Mouse (Mus musculus) intestine, embryonic 14.5 days (tissue): ENCODE data around the gene Mptx2. TPM values are rescaled to one million over a fixed set of nuclear protein-coding genes. Genes with fewer than 3 reads are reported as not detected.
"Not testable (repeated sequence)": the region's sequence is repeated elsewhere in the genome, so short reads cannot be mapped to it uniquely, and the experiment has no call there.

Experiments
- ATAC-seq: fragments of 200-750 bp; cut with Nextera tagmentation; replicated peaks from 2 replicates; pipeline ENCODE4 v1.8.0; 2017; ENCODE audit warnings: low read depth, moderate number of reproducible peaks, moderate TSS enrichment, moderate library complexity; ENCODE audit not compliant: low FRiP score, low TSS enrichment
- DNase-seq: peaks from one replicate; pipeline ENCODE4 v3.0.0-alpha.2; 2018; ENCODE audit warnings: low spot score
- H3K27ac ChIP-seq: fragments of 300-500 bp; sonication (generic); 2 replicates; pipeline ENCODE4 v1.5.1; 2014; ENCODE audit warnings: low read depth, mild to moderate bottlenecking, control low read depth
- H3K27me3 ChIP-seq: fragments of 300-500 bp; sonication (generic); replicated peaks from 2 replicates; pipeline ENCODE4 v1.6.1; 2014; ENCODE audit warnings: low read length, control low read depth; ENCODE audit not compliant: control insufficient read depth, insufficient read depth
- H3K36me3 ChIP-seq: fragments of 300-500 bp; sonication (generic); 2 replicates; pipeline ENCODE4 v1.6.1; 2014; ENCODE audit warnings: low read length, control low read depth; ENCODE audit not compliant: control insufficient read depth, insufficient read depth
- H3K4me1 ChIP-seq: fragments of 300-500 bp; sonication (generic); replicated peaks from 2 replicates; pipeline ENCODE4 v1.6.1; 2014; ENCODE audit warnings: low read length, control low read depth, mixed read lengths; ENCODE audit not compliant: control insufficient read depth, insufficient read depth
- H3K4me2 ChIP-seq: fragments of 300-500 bp; sonication (generic); 2 replicates; pipeline ENCODE4 v1.6.1; 2014; ENCODE audit warnings: low read length
- H3K4me3 ChIP-seq: fragments of 300-500 bp; sonication (generic); 2 replicates; pipeline ENCODE4 v1.5.1; 2014; ENCODE audit warnings: low read depth, low read length, control low read depth, mixed read lengths
- H3K9ac ChIP-seq: fragments of 300-500 bp; sonication (generic); 2 replicates; pipeline ENCODE4 v1.6.1; 2014; ENCODE audit warnings: mild to moderate bottlenecking, low read length
- H3K9me3 ChIP-seq: fragments of 300-500 bp; sonication (generic); 2 replicates; pipeline ENCODE4 v1.6.1; 2016; ENCODE audit warnings: low read length, control low read depth; ENCODE audit not compliant: control insufficient read depth
- WGBS: fragments of 180-500 bp; shearing (Covaris S2); extraction: QIAGEN DNeasy Blood & Tissue Kit; methylation state at CpG from one replicate; pipeline ENCODE4 v1.1.7; 2014; 5-methylcytosine and 5-hydroxymethylcytosine counted together
- polyA plus RNA-seq: library from polyadenylated mRNA; unstranded; fragments of >200 nt; fragmentation: Nextera tagmentation; extraction: Ambion mirVana; gene quantifications from 2 replicates; pipeline ENCODE4 v1.2.1, GENCODE M21; 2014

The Mptx2 gene
- polyA plus RNA-seq, 1 experiment from 2014 or later = not detected

- Histone ChIP-seq H3K4me1 (no peaks in the 10 kb centered on the region), H3K4me3 (no peak overlapping the region), H3K27ac (no peak overlapping the region), H3K36me3 (no peaks in the 10 kb centered on the region), H3K27me3 (no peaks in the 10 kb centered on the region), H3K9me3 (no peaks in the 10 kb centered on the region), H3K4me2 (no peak overlapping the region), H3K9ac (no peak overlapping the region)
- WGBS = 70% methylated on average over 3 of the region's 3 CpGs
- ATAC-seq = no peak
- DNase-seq = no peak
Measured at GRCm38 (mm10) chr1:173315725-173316124, 38.1 kb upstream of the Mptx2 start.

- not testable (repeated sequence) for H3K36me3 ChIP-seq, ATAC-seq, H3K4me3 ChIP-seq, H3K27ac ChIP-seq, H3K27me3 ChIP-seq, H3K9me3 ChIP-seq, DNase-seq, H3K4me2 ChIP-seq, H3K9ac ChIP-seq, H3K4me1 ChIP-seq
- WGBS = 78% methylated on average over 7 of the region's 7 CpGs
Measured at GRCm38 (mm10) chr1:173313535-173314050, 36.0 kb upstream of the Mptx2 start.

GRCm38 (mm10) chr1:173302795-173303194 is 25.2 kb upstream of the Mptx2 start:
- 16% methylated on average over 3 of the region's 3 CpGs for WGBS
- H3K27me3 ChIP-seq, H3K27ac ChIP-seq, H3K9ac ChIP-seq, DNase-seq, H3K36me3 ChIP-seq, H3K4me1 ChIP-seq, H3K4me3 ChIP-seq, H3K9me3 ChIP-seq, H3K4me2 ChIP-seq: not testable (repeated sequence)
- peak; percentile 43; the same call in 1 of the 2 replicates for ATAC-seq

DNA sequence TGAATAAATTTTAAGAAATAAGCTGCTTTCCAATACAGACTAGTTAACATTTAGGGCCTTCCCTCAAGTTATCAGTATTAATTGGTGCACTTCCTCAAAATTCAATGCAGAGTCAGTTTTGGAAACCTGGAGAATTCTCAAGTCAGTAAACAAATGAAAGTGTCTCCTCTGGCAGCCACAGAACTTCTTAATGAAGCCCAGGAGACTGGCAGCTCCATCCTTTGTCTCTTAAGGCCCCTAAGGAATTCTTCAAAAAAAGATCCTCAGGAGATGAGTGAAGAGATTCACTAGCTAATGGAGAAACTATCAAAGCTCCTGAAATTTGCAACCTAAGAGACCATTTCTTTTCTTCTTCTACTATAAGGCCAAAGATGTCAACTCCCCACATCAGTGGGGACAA is 11.9 kb downstream of the Mptx2 start, which contains the start of gene Olfr418:
Gene Olfr418, plus strand, starts transcription at position 301 of the 400 bp plus-strand sequence.
- H3K9ac ChIP-seq = no peak within 1 kb of the TSS
- no peak within 1 kb of the TSS for H3K4me2 ChIP-seq
- H3K4me1 ChIP-seq = no peaks in the 10 kb centered on the region
- H3K36me3 ChIP-seq = no peaks in the 10 kb centered on the region
- H3K27ac ChIP-seq = no peak within 1 kb of the TSS
- DNase-seq (no peak), ATAC-seq (no peak)
- H3K4me3 ChIP-seq = no peak within 1 kb of the TSS
- no peaks in the 10 kb centered on the region for H3K27me3 ChIP-seq
- H3K9me3 ChIP-seq = no peaks in the 10 kb centered on the region

GRCm38 (mm10) chr1:173249888-173250287 is 27.7 kb downstream of the Mptx2 start:
- no peak overlapping the region for H3K4me3 ChIP-seq
- no peaks in the 10 kb centered on the region for H3K27me3 ChIP-seq
- no peak overlapping the region for H3K9ac ChIP-seq
- no peaks in the 10 kb centered on the region for H3K4me1 ChIP-seq
- no peak overlapping the region for H3K27ac ChIP-seq
- 84% methylated on average over 3 of the region's 3 CpGs for WGBS
- H3K9me3 ChIP-seq = no peaks in the 10 kb centered on the region
- no peaks in the 10 kb centered on the region for H3K36me3 ChIP-seq
- ATAC-seq (no peak), DNase-seq (no peak)
- H3K4me2 ChIP-seq = no peak overlapping the region

GRCm38 (mm10) chr1:173237004-173237403 is 40.6 kb downstream of the Mptx2 start:
- not testable (repeated sequence) for H3K9ac ChIP-seq, H3K27ac ChIP-seq, H3K9me3 ChIP-seq, H3K4me2 ChIP-seq, H3K36me3 ChIP-seq, H3K27me3 ChIP-seq, H3K4me3 ChIP-seq, DNase-seq, ATAC-seq, H3K4me1 ChIP-seq
- 78% methylated on average over 1 of the region's 1 CpGs for WGBS

DNA sequence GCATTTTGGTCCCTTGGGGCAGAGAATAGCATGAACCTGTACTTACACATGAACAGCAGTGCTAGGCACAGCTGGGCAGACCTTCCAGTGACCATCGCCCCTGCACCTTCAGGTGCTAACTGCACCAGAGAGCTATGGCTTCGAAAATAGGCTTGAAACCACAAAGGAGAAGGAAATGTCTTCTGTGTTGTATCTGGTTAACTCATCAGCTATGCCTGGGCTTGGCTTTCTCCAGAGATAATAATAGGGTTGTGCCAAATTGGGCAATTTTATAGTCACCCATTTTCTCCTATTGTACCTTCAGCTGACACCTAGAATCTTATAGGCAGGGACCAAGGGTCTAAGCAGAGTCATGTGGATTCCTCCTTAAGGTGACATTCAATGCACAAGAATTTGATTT is 50.5 kb downstream of the Mptx2 start, which contains the start of gene Fcer1a:
Gene Fcer1a, minus strand, starts transcription at position 134 of the 400 bp plus-strand sequence.
- Histone ChIP-seq H3K4me3 (no peak within 1 kb of the TSS), H3K4me1 (no peaks in the 10 kb centered on the region), H3K9me3 (no peaks in the 10 kb centered on the region), H3K36me3 (no peaks in the 10 kb centered on the region), H3K9ac (no peak within 1 kb of the TSS), H3K27me3 (no peaks in the 10 kb centered on the region), H3K27ac (no peak within 1 kb of the TSS), H3K4me2 (no peak within 1 kb of the TSS)
- ATAC-seq = no peak
- WGBS = 83% methylated on average over 2 of the region's 2 CpGs
- DNase-seq = no peak

Other genes starting within 250 kb of the Mptx2 start
- not detected in 2 replicates for gene Olfr1408, start 140.4 kb downstream of the Mptx2 start, polyA plus RNA-seq
- gene Olfr1406, start 87.1 kb downstream of the Mptx2 start, polyA plus RNA-seq = not detected in 2 replicates
- not detected in 2 replicates for gene Olfr218, start 80.0 kb downstream of the Mptx2 start, polyA plus RNA-seq
- not detected in 2 replicates for gene Olfr1404, start 65.4 kb downstream of the Mptx2 start, polyA plus RNA-seq
- gene Fcer1a, start 50.6 kb downstream of the Mptx2 start, polyA plus RNA-seq = not detected in 2 replicates
- gene Olfr418, start 11.8 kb downstream of the Mptx2 start, polyA plus RNA-seq = not detected in 2 replicates
- 1.1 and 1.2 TPM in 2 replicates for gene Ackr1, start 56.0 kb upstream of the Mptx2 start, polyA plus RNA-seq
- gene Aim2, start 73.1 kb upstream of the Mptx2 start, polyA plus RNA-seq = 2.8 and 3.9 TPM in 2 replicates
- 7.6 and 7.7 TPM in 2 replicates for gene Cadm3, start 89.9 kb upstream of the Mptx2 start, polyA plus RNA-seq
- gene Ifi206, start 213.3 kb upstream of the Mptx2 start, polyA plus RNA-seq = 0.18 and 0.34 TPM in 2 replicates